Mouse (Mus musculus) thymus, adult 2 months (tissue): ENCODE measurements at regions not wholly inside any gene's neighbourhood (a gene's known extent, or its start where the extent isn't known, plus 50 kb on each side); places are given as distances from the start of the nearest gene placed in this dataset.

Experiments used
- DNase-seq: peaks from one replicate; pipeline ENCODE4 v3.0.0; 2021
- H3K27ac ChIP-seq: fragments of 200-500 bp; 2 replicates; pipeline ENCODE4 v1.5.1; 2012; ENCODE audit warnings: low read length, control low read depth; ENCODE audit not compliant: control insufficient read depth, insufficient read depth
- H3K27me3 ChIP-seq: fragments of 200-500 bp; 2 replicates; pipeline ENCODE4 v1.6.1; 2012; ENCODE audit warnings: mild to moderate bottlenecking, low read length, moderate library complexity, mixed read lengths; ENCODE audit not compliant: control insufficient read depth, insufficient read depth
- H3K36me3 ChIP-seq: fragments of 200-500 bp; 2 replicates; pipeline ENCODE4 v1.6.1; 2012; ENCODE audit warnings: mild to moderate bottlenecking, low read length, moderate library complexity; ENCODE audit not compliant: control insufficient read depth, insufficient read depth
- H3K4me1 ChIP-seq: fragments of 200-500 bp; replicated peaks from 2 replicates; pipeline ENCODE4 v1.6.1; 2012; ENCODE audit warnings: low read length; ENCODE audit not compliant: control insufficient read depth, insufficient read depth
- H3K4me3 ChIP-seq: fragments of 200-500 bp; 2 replicates; pipeline ENCODE4 v1.5.1; 2012; ENCODE audit warnings: mild to moderate bottlenecking, low read length, control low read depth, moderate library complexity; ENCODE audit not compliant: control insufficient read depth, insufficient read depth
- CTCF ChIP-seq: fragments of 200-500 bp; IDR thresholded peaks from 2 replicates; pipeline ENCODE4 v1.5.1; 2012; ENCODE audit warnings: mild to moderate bottlenecking, control low read depth, low read length, moderate library complexity, borderline replicate concordance; ENCODE audit not compliant: control insufficient read depth, poor library complexity, insufficient read depth; ENCODE audit errors: extremely low read depth
- POLR2A ChIP-seq: fragments of 200-500 bp; IDR thresholded peaks from 2 replicates; pipeline ENCODE4 v1.6.1; 2012; ENCODE audit warnings: mild to moderate bottlenecking, low read length, control low read depth, moderate library complexity; ENCODE audit not compliant: control insufficient read depth, poor library complexity, insufficient read depth; ENCODE audit errors: extremely low read depth
- WGBS: fragments of 180-500 bp; shearing (Covaris S2); methylation state at CpG from one replicate; pipeline ENCODE4 v1.1.7; 2018; 5-methylcytosine and 5-hydroxymethylcytosine counted together

DNA sequence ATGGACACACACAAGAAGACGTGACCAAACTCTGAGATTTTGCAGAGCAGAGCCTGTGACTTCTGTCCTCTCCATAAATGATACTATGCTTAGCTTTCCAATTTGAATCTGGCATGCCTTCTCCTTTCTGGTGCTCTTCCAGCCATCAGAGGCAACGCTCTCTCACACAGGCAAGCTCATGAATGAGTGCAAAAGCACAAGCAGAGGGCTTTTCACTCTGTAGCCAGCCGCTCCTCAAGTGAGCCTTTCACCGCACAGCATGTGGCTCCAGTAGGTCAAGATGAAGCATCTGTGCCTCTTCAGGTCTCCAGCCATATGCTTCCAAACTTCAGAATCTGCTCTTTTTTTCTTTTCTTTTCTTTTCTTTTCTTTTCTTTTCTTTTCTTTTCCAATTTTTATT lies 106.2 kb downstream of the Spry2 start:
- Histone ChIP-seq H3K27ac (no peak overlapping the region), H3K4me1 (no peaks in the 10 kb centered on the region), H3K36me3 (no peaks in the 10 kb centered on the region), H3K4me3 (no peak overlapping the region), H3K27me3 (no peaks in the 10 kb centered on the region)
- TF ChIP-seq POLR2A (no peak), CTCF (no peak)
- WGBS = 98% methylated on average over 4 of the region's 4 CpGs
- no peak for DNase-seq

DNA sequence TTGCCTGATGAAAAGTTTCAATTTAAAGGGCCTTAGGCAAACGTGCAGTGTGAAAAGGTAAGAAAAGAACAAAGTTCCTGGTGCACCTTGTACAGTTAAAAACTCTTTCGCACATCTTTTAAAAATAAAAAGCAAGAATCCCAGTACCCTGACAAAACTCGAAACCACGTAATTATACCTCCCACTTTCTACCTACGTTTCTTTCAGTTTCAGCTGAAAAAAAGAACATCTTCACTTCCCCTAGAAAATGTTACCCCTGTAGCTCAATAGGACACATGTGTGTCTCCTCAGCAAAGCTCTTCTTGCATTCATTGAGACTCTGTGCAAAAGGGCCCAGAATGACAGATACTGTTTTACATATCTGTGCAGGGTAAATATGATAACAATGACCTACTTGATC lies 113.2 kb downstream of the Spry2 start:
- no peak for DNase-seq
- no peaks in the 10 kb centered on the region for H3K36me3 ChIP-seq
- no peaks in the 10 kb centered on the region for H3K27me3 ChIP-seq
- WGBS = 57% methylated on average over 5 of the region's 5 CpGs
- TF ChIP-seq POLR2A (no peak), CTCF (no peak)
- no peak overlapping the region for H3K4me3 ChIP-seq
- no peak overlapping the region for H3K27ac ChIP-seq
- no peaks in the 10 kb centered on the region for H3K4me1 ChIP-seq

DNA sequence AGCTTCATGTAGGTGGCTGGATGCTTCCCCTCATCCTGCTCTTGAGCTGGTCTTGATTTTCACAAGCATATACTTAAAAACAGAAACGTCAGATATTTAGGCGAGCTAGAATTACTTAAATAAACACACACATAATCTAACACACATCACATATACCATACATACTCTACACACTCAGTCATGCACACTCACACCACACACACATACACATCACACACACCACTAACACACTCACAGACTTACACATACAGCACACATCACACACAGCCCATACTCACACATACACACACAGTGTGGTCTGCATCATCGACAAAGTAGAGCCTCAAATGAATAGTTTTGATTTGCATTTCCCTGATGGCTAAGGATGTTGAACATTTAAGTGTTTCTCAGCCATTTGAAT lies 116.9 kb downstream of the Spry2 start:
- no peak overlapping the region for H3K4me3 ChIP-seq
- no peaks in the 10 kb centered on the region for H3K4me1 ChIP-seq
- no peaks in the 10 kb centered on the region for H3K27me3 ChIP-seq
- TF ChIP-seq CTCF = no peak
- TF ChIP-seq POLR2A = no peak
- WGBS = 75% methylated on average over 3 of the region's 3 CpGs
- no peak overlapping the region for H3K27ac ChIP-seq
- DNase-seq = no peak
- no peaks in the 10 kb centered on the region for H3K36me3 ChIP-seq

DNA sequence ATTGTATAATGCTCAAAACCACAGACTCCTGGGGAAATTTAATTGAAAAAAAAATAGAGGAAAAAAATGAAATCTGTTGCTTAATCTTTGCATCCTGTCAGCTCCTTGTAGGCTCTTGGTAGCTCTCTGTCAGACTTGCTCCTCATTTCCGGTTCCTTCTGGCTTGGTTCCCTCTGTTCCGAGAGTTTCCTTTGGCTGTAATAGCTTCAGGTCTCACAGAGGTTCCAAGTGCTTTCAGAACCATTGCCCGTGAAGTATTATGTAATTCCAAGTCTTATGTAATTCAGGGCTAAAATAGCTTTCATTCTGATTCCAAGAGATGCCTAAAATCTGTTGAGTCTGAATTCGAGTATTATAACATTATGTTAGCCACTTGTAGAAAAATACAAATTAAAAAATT lies 117.3 kb downstream of the Spry2 start:
- Histone ChIP-seq H3K4me3 (no peak overlapping the region), H3K36me3 (no peaks in the 10 kb centered on the region), H3K4me1 (no peaks in the 10 kb centered on the region), H3K27me3 (no peaks in the 10 kb centered on the region), H3K27ac (no peak overlapping the region)
- DNase-seq = no peak
- WGBS = 48% methylated on average over 4 of the region's 4 CpGs
- TF ChIP-seq POLR2A (no peak), CTCF (no peak)

DNA sequence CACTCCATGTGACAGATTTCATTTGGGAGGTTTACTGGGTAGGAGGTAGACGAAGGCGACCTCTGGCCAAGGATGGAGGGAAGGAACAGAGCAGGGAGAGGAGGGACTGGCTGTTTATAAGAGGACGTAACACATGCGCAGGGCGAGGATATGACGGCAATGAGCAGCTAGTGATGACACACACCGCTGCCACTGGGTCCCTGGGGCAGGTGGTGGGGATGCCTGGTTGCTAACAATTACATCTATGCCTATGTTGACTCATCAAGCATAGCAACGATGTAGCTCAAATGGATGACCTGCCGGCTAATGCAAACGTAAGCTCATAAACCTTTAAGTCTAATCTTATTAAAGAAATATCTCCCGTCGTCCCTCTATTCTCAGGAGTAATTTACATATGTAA lies 122.9 kb downstream of the Spry2 start:
- 97% methylated on average over 12 of the region's 12 CpGs for WGBS
- no peak overlapping the region for H3K27ac ChIP-seq
- no peak for TF ChIP-seq CTCF
- no peak for TF ChIP-seq POLR2A
- DNase-seq = no peak
- H3K27me3 ChIP-seq = no peaks in the 10 kb centered on the region
- no peaks in the 10 kb centered on the region for H3K4me1 ChIP-seq
- H3K4me3 ChIP-seq = no peak overlapping the region
- no peaks in the 10 kb centered on the region for H3K36me3 ChIP-seq

DNA sequence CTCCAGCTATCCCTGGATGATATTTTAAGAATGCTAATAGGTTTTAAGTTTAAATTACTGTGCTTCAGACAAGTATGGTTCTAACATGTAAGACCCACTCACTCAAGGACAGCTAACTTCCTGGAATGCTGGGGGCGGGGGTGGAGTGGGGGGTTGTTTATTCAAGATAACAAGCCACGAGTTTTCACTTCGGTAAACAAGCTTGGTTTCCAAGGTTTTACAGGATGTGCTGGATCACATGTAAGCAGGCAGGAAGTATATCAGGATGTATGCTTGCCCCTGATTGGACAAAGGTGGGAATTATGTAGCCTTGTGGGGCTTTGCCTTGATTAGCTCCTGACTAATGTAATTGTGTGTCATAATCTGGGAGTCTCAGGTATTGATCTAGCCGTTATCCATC lies 129.5 kb downstream of the Spry2 start:
- TF ChIP-seq CTCF (no peak), POLR2A (no peak)
- Histone ChIP-seq H3K27ac (no peak overlapping the region), H3K27me3 (no peaks in the 10 kb centered on the region), H3K36me3 (no peaks in the 10 kb centered on the region), H3K4me1 (no peaks in the 10 kb centered on the region), H3K4me3 (no peak overlapping the region)
- DNase-seq = no peak
- 68% methylated on average over 4 of the region's 4 CpGs for WGBS

DNA sequence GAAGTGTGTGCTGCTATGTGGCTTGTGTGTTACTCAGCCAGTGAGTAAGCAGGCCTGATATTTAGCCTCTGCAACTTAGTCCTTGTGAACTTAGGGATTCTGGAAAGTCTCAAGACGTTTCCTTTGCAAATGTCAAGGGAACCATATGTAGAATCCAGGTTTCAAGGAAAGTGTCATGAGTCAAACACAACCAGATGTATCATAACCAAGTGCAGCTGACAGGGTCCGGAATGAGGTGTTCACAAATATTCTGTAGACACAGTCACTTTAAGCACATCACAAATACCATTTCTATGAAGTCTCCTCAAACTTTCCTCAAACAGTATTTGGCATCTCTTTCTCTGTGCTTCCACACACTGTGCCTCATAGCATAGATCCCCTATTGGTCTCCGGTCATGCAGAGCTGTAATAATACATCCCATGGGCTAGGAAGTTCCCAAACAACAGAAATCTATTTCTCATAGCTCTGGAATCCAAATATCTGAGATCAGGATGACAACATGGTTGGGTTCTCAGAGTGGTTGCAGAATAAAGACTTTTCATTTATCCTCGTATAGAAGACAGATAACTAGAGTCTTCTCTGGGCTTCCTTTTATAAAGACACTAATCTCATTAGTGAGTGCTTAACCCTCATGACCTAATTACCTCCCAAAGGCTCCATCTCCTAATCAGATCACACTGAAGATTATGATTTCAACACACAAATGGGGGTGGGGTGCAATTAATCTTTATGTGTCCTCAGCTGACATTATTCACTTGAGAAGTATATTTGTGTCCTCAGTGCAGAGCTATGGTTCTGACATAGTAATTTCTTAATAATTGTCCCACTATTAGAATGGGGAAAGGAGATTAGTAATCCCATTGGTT lies 143.9 kb downstream of the Spry2 start:
- 86% methylated on average over 4 of the region's 4 CpGs for WGBS
- Histone ChIP-seq H3K27ac (no peak overlapping the region), H3K27me3 (no peaks in the 10 kb centered on the region), H3K4me1 (no peaks in the 10 kb centered on the region), H3K4me3 (no peak overlapping the region), H3K36me3 (no peaks in the 10 kb centered on the region)
- no peak for DNase-seq
- TF ChIP-seq CTCF (no peak), POLR2A (no peak)
